Mouse (Mus musculus) ES-E14 (cell line): Measurements from ENCODE around the gene Dut.

Experiments
- CHD2 ChIP-seq: IDR thresholded peaks from 2 replicates; pipeline ENCODE4 v1.6.1; 2014; ENCODE audit warnings: mild to moderate bottlenecking, low read depth, low read length, inconsistent platforms
- MAFK ChIP-seq: IDR thresholded peaks from 2 replicates; pipeline ENCODE4 v1.6.1; 2014; ENCODE audit warnings: mild to moderate bottlenecking, low read depth, low read length, inconsistent platforms; ENCODE audit not compliant: insufficient read depth
- ZC3H11A ChIP-seq: IDR thresholded peaks from 2 replicates; pipeline ENCODE4 v1.6.1; 2012; ENCODE audit warnings: low read depth, mild to moderate bottlenecking, inconsistent platforms, low read length, borderline replicate concordance
- ZNF384 ChIP-seq: IDR thresholded peaks from 2 replicates; pipeline ENCODE4 v1.6.1; 2012; ENCODE audit warnings: low read depth, low read length, inconsistent platforms

DNA sequence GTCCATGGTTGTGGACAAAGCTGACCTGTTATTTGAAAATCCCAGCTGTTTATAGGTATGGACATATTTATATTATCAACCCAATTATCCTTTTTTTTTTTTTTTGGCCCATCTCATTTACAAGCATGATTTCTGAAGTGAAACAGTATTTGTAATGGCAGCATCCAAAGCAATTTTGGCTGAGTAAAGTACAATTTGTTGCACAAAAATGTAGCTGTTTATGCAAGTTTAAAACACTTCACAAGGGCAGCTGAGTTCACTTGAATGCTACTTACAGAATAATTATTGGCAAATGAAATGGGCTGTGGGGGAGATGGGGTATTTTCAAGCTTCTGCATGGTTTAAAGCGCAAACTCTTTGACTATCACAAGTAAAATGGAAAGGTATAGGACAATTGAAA lies 51.9 kb downstream of the Dut start:
- no peak for TF ChIP-seq ZNF384
- TF ChIP-seq MAFK, result no peak
- TF ChIP-seq CHD2, result no peak
- no peak for TF ChIP-seq ZC3H11A
